Mouse (Mus musculus): ENCODE measurements at regions not wholly inside any gene's neighbourhood (a gene's known extent, or its start where the extent isn't known, plus 50 kb on each side); places are given as distances from the start of the nearest gene placed in this dataset.

- no peak for TF ChIP-seq EP300 (optimal IDR thresholded peaks at IDR 0.05)
- TF ChIP-seq CTCF (IDR thresholded peaks at IDR 0.05; ENCODE audit: low read depth): no peak
These were observed 124.1 kb downstream of the Lca5 start for GRCm38 (mm10) chr9:83316818-83317162.

Data from stomach, postnatal 0 days (tissue).